Mouse (Mus musculus): ENCODE data around the gene 4930578C19Rik. TPM values are rescaled to one million over a fixed set of nuclear protein-coding genes. Genes with fewer than 3 reads are reported as not detected.
"Not testable (repeated sequence)": the region's sequence is repeated elsewhere in the genome, so short reads cannot be mapped to it uniquely, and the experiment has no call there.

The 4930578C19Rik gene
- total RNA-seq, 2 experiments from 2014 or later: 0.96 to 1.5 TPM

GRCm38 (mm10) chrX:18396700-18397099, 64.5 kb downstream of the 4930578C19Rik start:
- no peak for DNase-seq (ENCODE audit: low spot score in 2 of 2)
- H3K4me3 ChIP-seq: no peak overlapping the region
- no peak overlapping the region for H3K27ac ChIP-seq
- TF ChIP-seq CTCF (conservative IDR thresholded peaks at IDR 0.05): no peak

GRCm38 (mm10) chrX:18384181-18384580, 77.0 kb downstream of the 4930578C19Rik start:
- not testable (repeated sequence) for H3K4me3 ChIP-seq; DNase-seq (ENCODE audit: low spot score in 2 of 2); H3K27ac ChIP-seq

Measured in layer of hippocampus, adult 2 months (tissue).